Comparison of ENCODE assay signal across 39 mouse cellular contexts in genomic region chr4:124614189-124614588, GRCm38 (mm10). TPM values are rescaled to one million over a fixed set of nuclear protein-coding genes. Genes with fewer than 3 reads are reported as not detected.
DNase-seq lines count a peak whose midpoint lies in the region; ATAC-seq and TF ChIP-seq lines count a peak whose summit lies in the region.
"Had no signal": no experiment of that assay in that cellular context is flagged by ENCODE, and none has a peak within 500 bp of the region (broad histone marks: within the 10 kb centered on the region; RNA-seq: fewer than 3 reads in every experiment).

No protein-coding gene starts in this region.

- H3K9me3 ChIP-seq in hindbrain, embryonic 12.5 days (replicated peaks): no peaks in the 10 kb centered on the region
- no peaks in the 10 kb centered on the region for H3K9me3 ChIP-seq in hindbrain, postnatal 0 days (ENCODE audit: low read length)
- no peaks in the 10 kb centered on the region for H3K9me3 ChIP-seq in ES-Bruce4 (replicated peaks; ENCODE audit: control insufficient read depth, insufficient read depth, low read length, poor library complexity, severe bottlenecking)
- H3K9me3 ChIP-seq: embryonic facial prominence, embryonic 12.5 days; forebrain, embryonic 10.5 days; forebrain, embryonic 15.5 days; heart, embryonic 12.5 days; limb, embryonic 12.5 days; liver, embryonic 15.5 days; neural tube, embryonic 15.5 days had no signal

- ATAC-seq in hindbrain, embryonic 12.5 days (ENCODE audit: low FRiP score): no peak
- ATAC-seq in hindbrain, postnatal 0 days: no peak
- ATAC-seq: forebrain, embryonic 15.5 days; inflammation-experienced regulatory T-cells, adult 6 months; lung, postnatal 0 days had no signal

- TF ChIP-seq EP300 in ES-Bruce4 (IDR thresholded peaks at IDR 0.05; ENCODE audit: insufficient read depth, low read depth, low read length): no peak

- TF ChIP-seq CTCF in hindbrain, postnatal 0 days (IDR thresholded peaks at IDR 0.05; ENCODE audit: low read depth): no peak
- no peak for TF ChIP-seq CTCF in ES-Bruce4 (IDR thresholded peaks at IDR 0.05; ENCODE audit: low read depth, low read length)

- no peak for DNase-seq in hindbrain, postnatal 0 days (ENCODE audit: low spot score)
- DNase-seq in WW6 (ENCODE audit: low read depth, low spot score): peak; percentile 18
- peak; percentile 43 for DNase-seq in embryo, embryonic 11 days
- no peak for DNase-seq in adrenal gland, postnatal 4 days (ENCODE audit: low spot score in 2 of 2)
- DNase-seq in layer of hippocampus, adult 9-11 months: no peak
- DNase-seq in adrenal gland, postnatal 36 days: no peak
- DNase-seq: adrenal gland, postnatal 14 days; cerebellum, adult 18-20 months; cerebellum, postnatal 25 days; gastrocnemius, adult 2 months; heart, adult 2 months; heart, postnatal 4 days; kidney, adult 11 months; midbrain, embryonic 14.5 days; retina, postnatal 1 day; spleen, adult 18-20 months; thymus, adult 2 months; thymus, postnatal 36 days had no signal

- H3K9ac ChIP-seq in hindbrain, embryonic 12.5 days: no peak overlapping the region
- no peak overlapping the region for H3K9ac ChIP-seq in hindbrain, postnatal 0 days (replicated peaks; ENCODE audit: low read length)
- no peak overlapping the region for H3K9ac ChIP-seq in ES-Bruce4 (ENCODE audit: low read depth, poor library complexity, severe bottlenecking)
- H3K9ac ChIP-seq: embryonic facial prominence, embryonic 12.5 days; forebrain, embryonic 15.5 days; heart, embryonic 12.5 days; hindbrain, embryonic 14.5 days; limb, embryonic 12.5 days; liver, embryonic 15.5 days; neural tube, embryonic 15.5 days had no signal

- no peak overlapping the region for H3K4me2 ChIP-seq in hindbrain, embryonic 12.5 days (replicated peaks)
- H3K4me2 ChIP-seq in hindbrain, postnatal 0 days (ENCODE audit: low read depth, low read length): no peak overlapping the region
- H3K4me2 ChIP-seq: embryonic facial prominence, embryonic 12.5 days; forebrain, embryonic 15.5 days; heart, embryonic 12.5 days; hindbrain, embryonic 14.5 days; limb, embryonic 12.5 days; liver, embryonic 15.5 days; neural tube, embryonic 15.5 days had no signal

- peaks cover 39% of the 10 kb centered on the region for H3K4me1 ChIP-seq in hindbrain, embryonic 12.5 days
- H3K4me1 ChIP-seq in hindbrain, postnatal 0 days (ENCODE audit: insufficient read depth, low read length): no peaks in the 10 kb centered on the region
- H3K4me1 ChIP-seq in ES-Bruce4 (ENCODE audit: control insufficient read depth, insufficient read depth, low read length): peaks cover 9% of the 10 kb centered on the region

- 0% methylated on average over 1 of the region's 1 CpGs for WGBS in hindbrain, embryonic 12.5 days
- WGBS in hindbrain, postnatal 0 days: 0% methylated on average over 1 of the region's 1 CpGs

- TF ChIP-seq POLR2A in ES-Bruce4 (IDR thresholded peaks at IDR 0.05; ENCODE audit: insufficient read depth, low read length): no peak

- no peak overlapping the region for H3K4me3 ChIP-seq in hindbrain, embryonic 12.5 days
- no peak overlapping the region for H3K4me3 ChIP-seq in hindbrain, postnatal 0 days (ENCODE audit: low read length)
- H3K4me3 ChIP-seq in ES-Bruce4 (ENCODE audit: low read depth, low read length): no peak overlapping the region
- H3K4me3 ChIP-seq: embryonic facial prominence, embryonic 12.5 days; forebrain, embryonic 10.5 days; forebrain, embryonic 15.5 days; gastrocnemius, adult 2 months; heart, adult 2 months; heart, embryonic 12.5 days; left cerebral cortex, adult 2 months; limb, embryonic 12.5 days; liver, embryonic 15.5 days; neural tube, embryonic 15.5 days had no signal

- H3K36me3 ChIP-seq in hindbrain, embryonic 12.5 days: no peaks in the 10 kb centered on the region
- no peaks in the 10 kb centered on the region for H3K36me3 ChIP-seq in hindbrain, postnatal 0 days (ENCODE audit: insufficient read depth, low read length)
- no peaks in the 10 kb centered on the region for H3K36me3 ChIP-seq in ES-Bruce4 (ENCODE audit: control insufficient read depth, insufficient read depth, low read length, poor library complexity, severe bottlenecking)
- H3K36me3 ChIP-seq: embryonic facial prominence, embryonic 12.5 days; forebrain, embryonic 10.5 days; forebrain, embryonic 15.5 days; heart, embryonic 12.5 days; limb, embryonic 12.5 days; liver, embryonic 15.5 days; neural tube, embryonic 15.5 days had no signal

- no peaks in the 10 kb centered on the region; the same call in 1 of the 2 replicates for H3K27me3 ChIP-seq in hindbrain, embryonic 12.5 days
- H3K27me3 ChIP-seq in hindbrain, postnatal 0 days (ENCODE audit: insufficient read depth, low read length): no peaks in the 10 kb centered on the region
- H3K27me3 ChIP-seq in ES-Bruce4 (ENCODE audit: control insufficient read depth, insufficient read depth, low read length, poor library complexity, severe bottlenecking): no peaks in the 10 kb centered on the region
- H3K27me3 ChIP-seq: forebrain, embryonic 15.5 days had no signal

- 0 out of 2 replicates have a peak overlapping the region, but pooled peaks have one; percentile 35 for H3K27ac ChIP-seq in hindbrain, embryonic 12.5 days
- H3K27ac ChIP-seq in hindbrain, postnatal 0 days: no peak overlapping the region
- peak overlapping the region; percentile 70 for H3K27ac ChIP-seq in ES-Bruce4 (ENCODE audit: insufficient read depth, low read length)
- H3K27ac ChIP-seq: forebrain, embryonic 15.5 days; gastrocnemius, adult 2 months; heart, adult 2 months; hindbrain, embryonic 14.5 days; left cerebral cortex, adult 2 months; limb, embryonic 12.5 days; liver, embryonic 15.5 days; macrophage had no signal

RNA-seq across cellular contexts. Expression of gene 3100002H09Rik, which starts 3.6 kb away (rescaled TPM):
- 0.75 and 1.0 TPM in 2 replicates for polyA plus RNA-seq in hindbrain, embryonic 12.5 days (2016; fragmentation: Nextera tagmentation; extraction: Ambion mirVana)
- 0.26 TPM in 1 of 2 replicates, not detected in the other for total RNA-seq in hindbrain, postnatal 0 days (2014; rRNA removed)
- 0.23 TPM in 1 of 2 replicates, not detected in the other for polyA plus RNA-seq in hindbrain, postnatal 0 days (2015; fragmentation: Nextera tagmentation; extraction: Ambion mirVana)
- polyA plus RNA-seq in ES-Bruce4 (2011; ENCODE audit: insufficient read depth, insufficient read length, low read depth, missing spikeins): 0.78 TPM in 1 of 2 replicates, not detected in the other
- not detected for total RNA-seq in adrenal gland, postnatal 4 days (2021)
- not detected for total RNA-seq in adrenal gland, postnatal 36 days (2021)
- total RNA-seq: adrenal gland, postnatal 14 days; gastrocnemius, adult 2 months; gastrocnemius, postnatal 4 days; heart, adult 2 months; heart, postnatal 4 days; liver, adult 2 months; megakaryocyte-erythroid progenitor cell, adult 5-6 weeks; monocyte, adult 5-6 weeks had no signal
- polyA plus RNA-seq: embryonic facial prominence, embryonic 12.5 days; heart, adult 2 months; heart, embryonic 12.5 days; heart, postnatal 0 days; hindbrain, embryonic 14.5 days; inflammation-experienced regulatory T-cells, adult 6 months; kidney, embryonic 14.5 days; large intestine, adult 2 months; limb, embryonic 12.5 days; liver, adult 2 months; liver, embryonic 15.5 days; lung, postnatal 0 days; thymus, adult 2 months had no signal

RNA-seq across cellular contexts. Expression of gene Pou3f1, which starts 42.4 kb away (rescaled TPM):
- 24.2 and 24.4 TPM in 2 replicates for polyA plus RNA-seq in hindbrain, embryonic 12.5 days (2016; fragmentation: Nextera tagmentation; extraction: Ambion mirVana)
- 4.8 and 7.0 TPM in 2 replicates for total RNA-seq in hindbrain, postnatal 0 days (2014; rRNA removed)
- 4.1 and 6.3 TPM in 2 replicates for polyA plus RNA-seq in hindbrain, postnatal 0 days (2015; fragmentation: Nextera tagmentation; extraction: Ambion mirVana)
- polyA plus RNA-seq in ES-Bruce4 (2011; ENCODE audit: insufficient read depth, insufficient read length, low read depth, missing spikeins): 12.8 and 14.9 TPM in 2 replicates
- under 1 TPM; 0.23 to 0.34 TPM for total RNA-seq in adrenal gland, postnatal 4 days (2021)
- under 1 TPM in 1 of 2 experiments, not detected in 1; 0.10 TPM for total RNA-seq in adrenal gland, postnatal 36 days (2021)
- total RNA-seq: liver, adult 2 months; monocyte, adult 5-6 weeks had no signal
- polyA plus RNA-seq: inflammation-experienced regulatory T-cells, adult 6 months; liver, adult 2 months; liver, embryonic 15.5 days had no signal

Comparison
In these comparisons a context has a peak if more than half of its experiments do, and no peak if none do; other contexts are left out.
1. DNase-seq: peak in WW6 (single experiment) and embryo, embryonic 11 days (single experiment); none in hindbrain, postnatal 0 days (single experiment), adrenal gland, postnatal 4 days (0 of 2), layer of hippocampus, adult 9-11 months (single experiment) and adrenal gland, postnatal 36 days (0 of 2).